Mouse (Mus musculus) thymus, postnatal 14 days (tissue): ENCODE results near the gene Lima1.
"Not testable (repeated sequence)": the region's sequence is repeated elsewhere in the genome, so short reads cannot be mapped to it uniquely, and the experiment has no call there.

Experiments used
- DNase-seq: peaks from one replicate; pipeline ENCODE4 v3.0.0; 2021

Lima1 gene

GRCm38 (mm10) chr15:99833648-99834454 is 41.4 kb downstream of the Lima1 start:
- DNase-seq, result no peak

- DNase-seq, result no peak
Observed at GRCm38 (mm10) chr15:99831535-99831934, 43.7 kb downstream of the Lima1 start.

GRCm38 (mm10) chr15:99828061-99828460 is 47.2 kb downstream of the Lima1 start:
- no peak for DNase-seq

- no peak for DNase-seq
Observed at GRCm38 (mm10) chr15:99826210-99826888, 48.9 kb downstream of the Lima1 start.

- no peak for DNase-seq
Observed at GRCm38 (mm10) chr15:99825211-99825610, 50.0 kb downstream of the Lima1 start.

GRCm38 (mm10) chr15:99823322-99823898 is 51.8 kb downstream of the Lima1 start:
- DNase-seq, result no peak

- DNase-seq, result not testable (repeated sequence)
Observed at GRCm38 (mm10) chr15:99822501-99822900, 52.8 kb downstream of the Lima1 start.

- DNase-seq, result no peak
Observed at GRCm38 (mm10) chr15:99819621-99820279, 55.5 kb downstream of the Lima1 start.

- no peak for DNase-seq
Observed at GRCm38 (mm10) chr15:99819109-99819440, 56.2 kb downstream of the Lima1 start.

GRCm38 (mm10) chr15:99818321-99819108 is 56.7 kb downstream of the Lima1 start:
- no peak for DNase-seq

GRCm38 (mm10) chr15:99817343-99818235 is 57.7 kb downstream of the Lima1 start:
- no peak for DNase-seq

- no peak for DNase-seq
Observed at GRCm38 (mm10) chr15:99815999-99816398, 59.3 kb downstream of the Lima1 start.

- no peak for DNase-seq
Observed at GRCm38 (mm10) chr15:99814554-99815260, 60.5 kb downstream of the Lima1 start.

GRCm38 (mm10) chr15:99813639-99814038 is 61.6 kb downstream of the Lima1 start:
- no peak for DNase-seq

- DNase-seq, result no peak
Observed at GRCm38 (mm10) chr15:99812097-99812496, 63.2 kb downstream of the Lima1 start.

GRCm38 (mm10) chr15:99807776-99808735 is 67.2 kb downstream of the Lima1 start:
- DNase-seq, result no peak

GRCm38 (mm10) chr15:99806171-99806570 is 69.1 kb downstream of the Lima1 start:
- DNase-seq, result no peak

- no peak for DNase-seq
Observed at GRCm38 (mm10) chr15:99805673-99806072, 69.6 kb downstream of the Lima1 start.

- DNase-seq, result peak; percentile 21
Observed at GRCm38 (mm10) chr15:99803186-99803644, 72.0 kb downstream of the Lima1 start.
